Mouse (Mus musculus) forebrain, embryonic 12.5 days (tissue): ENCODE measurements around the gene Olfr419. TPM values are rescaled to one million over a fixed set of nuclear protein-coding genes. Genes with fewer than 3 reads are reported as not detected.

Experiments used
- polyA plus RNA-seq: library from polyadenylated mRNA; unstranded; fragments of >200 nt; fragmentation: Nextera tagmentation; extraction: Ambion mirVana; gene quantifications from 2 replicates; pipeline ENCODE4 v1.2.1, GENCODE M21; 2016

Gene Olfr419
- polyA plus RNA-seq, 1 experiment from 2014 or later = not detected

Other genes with a start within 250 kb of the Olfr419 start
- gene Ifi205, start 220.3 kb downstream of the Olfr419 start, polyA plus RNA-seq = not detected in 2 replicates
- 0.08 TPM in 1 of 2 replicates, not detected in the other for gene Olfr433, start 211.4 kb downstream of the Olfr419 start, polyA plus RNA-seq
- gene Olfr432, start 202.9 kb downstream of the Olfr419 start, polyA plus RNA-seq = not detected in 2 replicates
- gene Olfr430, start 185.5 kb downstream of the Olfr419 start, polyA plus RNA-seq = 0.21 TPM in 1 of 2 replicates, not detected in the other
- not detected in 2 replicates for gene Olfr429, start 167.7 kb downstream of the Olfr419 start, polyA plus RNA-seq
- not detected in 2 replicates for gene Olfr427, start 155.2 kb downstream of the Olfr419 start, polyA plus RNA-seq
- 0.95 and 0.99 TPM in 2 replicates for gene Olfr231, start 130.9 kb downstream of the Olfr419 start, polyA plus RNA-seq
- gene Olfr424, start 120.5 kb downstream of the Olfr419 start, polyA plus RNA-seq = 0.12 TPM in 1 of 2 replicates, not detected in the other
- gene Olfr420, start 96.4 kb downstream of the Olfr419 start, polyA plus RNA-seq = not detected in 2 replicates
- gene Spta1, start 79.3 kb downstream of the Olfr419 start, polyA plus RNA-seq = 0.88 and 1.1 TPM in 2 replicates
- gene Mptx1, start 78.5 kb upstream of the Olfr419 start, polyA plus RNA-seq = not detected in 2 replicates
- not detected in 2 replicates for gene Olfr417, start 113.1 kb upstream of the Olfr419 start, polyA plus RNA-seq
- gene Olfr248, start 139.0 kb upstream of the Olfr419 start, polyA plus RNA-seq = not detected in 2 replicates
- not detected in 2 replicates for gene Olfr414, start 172.0 kb upstream of the Olfr419 start, polyA plus RNA-seq
- gene Olfr220, start 190.0 kb upstream of the Olfr419 start, polyA plus RNA-seq = 0.06 TPM in 1 of 2 replicates, not detected in the other
- gene Fmn2, start 249.8 kb upstream of the Olfr419 start, polyA plus RNA-seq = 7.1 and 8.6 TPM in 2 replicates